Mouse (Mus musculus): Measurements from ENCODE around the gene Tmem177. TPM values are rescaled to one million over a fixed set of nuclear protein-coding genes. Genes with fewer than 3 reads are reported as not detected.

Tmem177 gene
- polyA plus RNA-seq, 1 experiment from 2014 or later = 2.1 TPM

- Histone ChIP-seq H3K27ac (no peak overlapping the region), H3K4me3 (ENCODE audit: inconsistent target) (no peak overlapping the region), H3K79me2 (ENCODE audit: inconsistent target) (no peaks in the 10 kb centered on the region), H3K36me3 (ENCODE audit: inconsistent target) (no peaks in the 10 kb centered on the region)
- 91% methylated on average over 6 of the region's 6 CpGs for WGBS (ENCODE audit: missing documents)
These were observed 47.7 kb downstream of the Tmem177 start for GRCm38 (mm10) chr1:119865311-119865710.

- H3K36me3 ChIP-seq (ENCODE audit: inconsistent target) = no peaks in the 10 kb centered on the region
- H3K4me3 ChIP-seq (ENCODE audit: inconsistent target) = no peak overlapping the region
- no peaks in the 10 kb centered on the region for H3K79me2 ChIP-seq (ENCODE audit: inconsistent target)
- whole genome bisulfite sequencing (ENCODE audit: missing documents) = 83% methylated on average over 7 of the region's 7 CpGs
- H3K27ac ChIP-seq = no peak overlapping the region
These were observed 49.3 kb downstream of the Tmem177 start for GRCm38 (mm10) chr1:119863507-119864296.

DNA sequence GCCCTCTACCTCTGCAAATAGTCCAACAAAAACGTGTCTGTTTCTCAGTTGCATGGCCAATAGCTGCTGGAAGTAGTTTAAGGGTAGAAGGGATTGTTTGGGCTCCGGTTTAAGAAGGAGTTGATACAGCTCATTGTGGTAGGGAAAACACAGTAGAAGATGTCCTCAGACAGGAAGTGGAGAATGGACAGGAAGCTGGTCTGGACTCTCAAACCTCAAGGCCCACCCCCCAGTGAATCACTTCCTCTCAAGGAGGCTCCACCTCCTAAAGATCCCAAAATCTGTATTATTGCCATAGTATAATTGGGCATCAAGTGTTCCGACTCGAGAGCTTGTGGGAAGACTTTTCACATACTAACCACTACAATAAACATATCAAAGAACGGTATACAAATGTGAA, 53.4 kb downstream of the Tmem177 start:
- Histone ChIP-seq H3K79me2 (ENCODE audit: inconsistent target) (no peaks in the 10 kb centered on the region), H3K4me3 (ENCODE audit: inconsistent target) (no peak overlapping the region)
- WGBS (ENCODE audit: missing documents) = 74% methylated on average over 5 of the region's 5 CpGs

More for the DNA sequence above, 53.4 kb downstream of the Tmem177 start:
- H3K27ac ChIP-seq = no peak overlapping the region
- no peaks in the 10 kb centered on the region for H3K36me3 ChIP-seq (ENCODE audit: inconsistent target)

Other genes starting within 250 kb of the Tmem177 start
- gene Ptpn4, start 75.6 kb downstream of the Tmem177 start, polyA plus RNA-seq (2018) = 1.9 to 2.7 TPM (median 2.2 TPM) in 3 replicates
- not detected in 3 replicates for gene Cfap221, start 84.0 kb upstream of the Tmem177 start, polyA plus RNA-seq (2018)
- gene Sctr, start 93.7 kb upstream of the Tmem177 start, polyA plus RNA-seq (2018) = not detected in 3 replicates
- 8.5 to 36.3 TPM (median 23.3 TPM) in 3 replicates for gene Tmem37, start 160.9 kb upstream of the Tmem177 start, polyA plus RNA-seq (2018)
- 235 to 420 TPM (median 317 TPM) in 3 replicates for gene Dbi, start 207.9 kb upstream of the Tmem177 start, polyA plus RNA-seq (2018)
- gene 3110009E18Rik, start 208.0 kb upstream of the Tmem177 start, polyA plus RNA-seq (2018) = 1.4 to 5.1 TPM (median 3.6 TPM) in 3 replicates

All from macrophage (primary cell).